ENCODE assay signal across 16 mouse cellular contexts in the genomic region with DNA sequence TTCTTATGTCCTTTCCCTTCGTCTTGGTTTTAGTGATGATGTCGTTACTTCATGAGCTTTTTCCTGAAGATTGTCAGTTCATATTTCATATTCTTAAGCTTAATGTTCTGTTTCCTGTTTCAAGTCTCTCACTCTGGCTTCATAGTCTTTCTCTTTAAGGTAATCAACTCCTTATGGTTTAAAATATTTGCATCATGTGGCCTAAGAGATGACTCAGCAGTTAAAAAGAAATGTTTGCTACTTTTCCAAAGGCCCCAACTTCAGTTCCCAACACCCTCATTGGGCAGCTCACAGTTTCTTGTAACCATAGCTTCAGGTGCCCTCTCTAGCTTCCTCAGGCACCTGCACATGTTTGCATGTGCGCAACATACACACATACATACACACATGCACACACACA.
"Had no signal": no experiment of that assay in that cellular context is flagged by ENCODE, and none has a peak within 500 bp of the region (broad histone marks: within the 10 kb centered on the region; RNA-seq: fewer than 3 reads in every experiment).

No protein-coding gene starts in this region.

- H3K4me3 ChIP-seq: liver, embryonic 13.5 days; liver, embryonic 15.5 days; lung, embryonic 15.5 days; midbrain, embryonic 13.5 days; midbrain, embryonic 15.5 days; neural tube, embryonic 12.5 days; stomach, embryonic 15.5 days had no signal

- H3K27me3 ChIP-seq: liver, embryonic 13.5 days; liver, embryonic 15.5 days; lung, embryonic 15.5 days; midbrain, embryonic 13.5 days; midbrain, embryonic 15.5 days; neural tube, embryonic 12.5 days; stomach, embryonic 15.5 days had no signal

- H3K4me2 ChIP-seq: liver, embryonic 13.5 days; liver, embryonic 15.5 days; lung, embryonic 15.5 days; midbrain, embryonic 11.5 days; midbrain, embryonic 13.5 days; midbrain, embryonic 15.5 days; neural tube, embryonic 12.5 days; stomach, embryonic 15.5 days had no signal

- DNase-seq: liver, embryonic 13.5 days; liver, postnatal 0 days; lung, adult 2 months; lung, postnatal 14 days; lung, postnatal 4 days; right cerebral cortex, postnatal 14 days; thymus, adult 2 months; thymus, postnatal 25 days; thymus, postnatal 4 days had no signal

- H3K36me3 ChIP-seq: liver, embryonic 13.5 days; liver, embryonic 15.5 days; lung, embryonic 15.5 days; midbrain, embryonic 13.5 days; midbrain, embryonic 15.5 days; neural tube, embryonic 12.5 days; stomach, embryonic 15.5 days had no signal
